ENCODE assay signal across 8 mouse cellular contexts in the genomic region with DNA sequence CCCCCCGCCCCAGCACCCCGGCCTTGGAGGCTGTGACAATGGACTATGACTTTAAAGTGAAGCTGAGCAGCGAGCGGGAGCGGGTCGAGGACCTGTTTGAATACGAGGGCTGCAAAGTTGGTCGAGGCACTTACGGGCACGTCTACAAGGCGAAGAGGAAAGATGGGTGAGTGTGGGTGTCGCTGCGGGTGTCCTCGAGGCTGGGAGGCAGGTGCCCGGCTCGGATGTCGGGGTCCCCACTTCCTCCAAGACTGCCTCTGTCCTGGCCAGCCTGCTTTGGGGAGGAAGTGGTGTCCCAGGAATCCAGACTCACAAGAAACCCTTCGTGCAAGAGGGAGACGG. TPM values are rescaled to one million over a fixed set of nuclear protein-coding genes. Genes with fewer than 3 reads are reported as not detected.
DNase-seq lines count a peak whose midpoint lies in the region; ATAC-seq and TF ChIP-seq lines count a peak whose summit lies in the region.

No protein-coding gene starts in this region.

- H3K4me3 ChIP-seq in left cerebral cortex, adult 2 months = peak overlapping the region; percentile 70
- H3K4me3 ChIP-seq in liver, postnatal 0 days (ENCODE audit: low read depth, low read length) = peak overlapping the region; percentile 84
- peak overlapping the region; percentile 96 for H3K4me3 ChIP-seq in olfactory bulb, adult 2 months (ENCODE audit: insufficient read depth, low read depth, low read length)

- no peak for TF ChIP-seq EP300 in liver, postnatal 0 days (IDR thresholded peaks at IDR 0.05; ENCODE audit: low read depth)

- peak overlapping the region; percentile 59 for H3K27ac ChIP-seq in left cerebral cortex, adult 2 months
- H3K27ac ChIP-seq in liver, postnatal 0 days (ENCODE audit: low read depth) = peak overlapping the region; percentile 95
- no peak overlapping the region for H3K27ac ChIP-seq in olfactory bulb, adult 2 months (ENCODE audit: insufficient read depth, low read depth, low read length)

- 0% methylated on average over 19 of the region's 19 CpGs for WGBS in liver, postnatal 0 days (ENCODE audit: insufficient replicate concordance)
- WGBS in olfactory bulb, adult 2 months = 0% methylated on average over 19 of the region's 19 CpGs

- peak overlapping the region; percentile 97 for H3K4me2 ChIP-seq in liver, postnatal 0 days (ENCODE audit: low read depth, low read length)

- 0 out of 2 replicates have a peak, but pooled peaks have one; percentile 25 for ATAC-seq in erythroid progenitor cell, adult 5-6 weeks (replicated peaks; ENCODE audit: low FRiP score, poor library complexity, severe bottlenecking)
- ATAC-seq in inflammation-experienced regulatory T-cells, adult 6 months = peak; percentile 19
- no peak; the same call in 1 of the 2 replicates for ATAC-seq in liver, postnatal 0 days

- no peaks in the 10 kb centered on the region for H3K27me3 ChIP-seq in liver, postnatal 0 days (ENCODE audit: insufficient read depth, low read length)

- H3K4me1 ChIP-seq in liver, postnatal 0 days (ENCODE audit: insufficient read depth) = peaks cover 28% of the 10 kb centered on the region
- peaks cover 2% of the 10 kb centered on the region; the same call in 1 of the 2 replicates for H3K4me1 ChIP-seq in olfactory bulb, adult 2 months (ENCODE audit: control insufficient read depth, insufficient read depth, low read length)

- no peak for TF ChIP-seq CTCF in left cerebral cortex, adult 2 months (IDR thresholded peaks at IDR 0.05)
- TF ChIP-seq CTCF in liver, postnatal 0 days (IDR thresholded peaks at IDR 0.05; ENCODE audit: low read depth) = no peak
- TF ChIP-seq CTCF in olfactory bulb, adult 2 months (IDR thresholded peaks at IDR 0.05; ENCODE audit: insufficient read depth, low read depth, low read length) = no peak

- H3K36me3 ChIP-seq in liver, postnatal 0 days (replicated peaks; ENCODE audit: insufficient read depth, low read length) = peaks cover 6% of the 10 kb centered on the region

- DNase-seq in left cerebral cortex, adult 2 months (ENCODE audit: extremely low spot score in 1 of 2, low spot score in 2 of 2) = peak in 1 of 2 experiments; percentile 49
- no peak for DNase-seq in left cerebral cortex, adult 11 months (ENCODE audit: low spot score)
- DNase-seq in T-cell, adult 2 months (ENCODE audit: low spot score) = peak; percentile 35
- DNase-seq in liver, postnatal 0 days = no peak
- DNase-seq in c-Kit-positive CD71-positive TER-119-positive erythroid progenitor cells, embryonic 14.5 days (ENCODE audit: low spot score) = no peak

- intact Hi-C loops in left cerebral cortex, adult 2 months (cut with DNase I) = loop anchor here (5.0 kb wide), 2 partner anchors 41 to 56 kb away; no protein-coding TSS in a partner anchor

- peak overlapping the region; percentile 87 for H3K9ac ChIP-seq in liver, postnatal 0 days (replicated peaks)

- no peaks in the 10 kb centered on the region for H3K9me3 ChIP-seq in liver, postnatal 0 days (ENCODE audit: low read length)

- TF ChIP-seq POLR2A in olfactory bulb, adult 2 months (IDR thresholded peaks at IDR 0.05; ENCODE audit: insufficient read depth, low read depth, low read length) = no peak

RNA-seq across cellular contexts. Expression of a gene that starts 0.6 kb away (rescaled TPM):
- total RNA-seq in left cerebral cortex, adult 2 months (2021) = 10 to 100 TPM; 42.6 to 44.0 TPM
- 74.2 and 103 TPM in 2 replicates for total RNA-seq in erythroid progenitor cell, adult 5-6 weeks (2015; ENCODE audit: low replicate concordance)
- total RNA-seq in erythroid progenitor cell, adult 5-6 weeks (2017; ENCODE audit: low replicate concordance) = 72.0 and 97.0 TPM in 2 replicates
- 10 to 100 TPM in 2 of 3 experiments, 1 to 10 TPM in 1; 9.7 to 19.8 (median 17.5) TPM for polyA plus RNA-seq in inflammation-experienced regulatory T-cells, adult 6 months (2017; shearing (Covaris generic))
- 11.4 and 12.0 TPM in 2 replicates for polyA plus RNA-seq in liver, postnatal 0 days (2015; fragmentation: Nextera tagmentation; extraction: Ambion mirVana)
- not detected in 2 replicates for polyA plus RNA-seq in olfactory bulb, adult 2 months (2012; ENCODE audit: insufficient read depth, insufficient read length, low replicate concordance, missing spikeins)

RNA-seq across cellular contexts. Expression of a gene that starts 10.3 kb away (rescaled TPM):
- 10 to 100 TPM; 76.0 to 80.1 TPM for total RNA-seq in left cerebral cortex, adult 2 months (2021)
- total RNA-seq in erythroid progenitor cell, adult 5-6 weeks (2015; ENCODE audit: low replicate concordance) = 23.4 and 24.3 TPM in 2 replicates
- total RNA-seq in erythroid progenitor cell, adult 5-6 weeks (2017; ENCODE audit: low replicate concordance) = 25.0 and 58.8 TPM in 2 replicates
- 10 to 100 TPM; 83.6 to 88.9 (median 84.8) TPM for polyA plus RNA-seq in inflammation-experienced regulatory T-cells, adult 6 months (2017; shearing (Covaris generic))
- polyA plus RNA-seq in liver, postnatal 0 days (2015; fragmentation: Nextera tagmentation; extraction: Ambion mirVana) = 21.4 and 21.9 TPM in 2 replicates
- polyA plus RNA-seq in olfactory bulb, adult 2 months (2012; ENCODE audit: insufficient read depth, insufficient read length, low replicate concordance, missing spikeins) = not detected in 2 replicates

RNA-seq across cellular contexts. Expression of a gene that starts 46.5 kb away (rescaled TPM):
- total RNA-seq in left cerebral cortex, adult 2 months (2021) = 1 to 10 TPM; 1.2 to 1.7 TPM
- not detected in 2 replicates for total RNA-seq in erythroid progenitor cell, adult 5-6 weeks (2015; ENCODE audit: low replicate concordance)
- not detected in 2 replicates for total RNA-seq in erythroid progenitor cell, adult 5-6 weeks (2017; ENCODE audit: low replicate concordance)
- 1 to 10 TPM in 2 of 3 experiments, not detected in 1; 1.4 to 1.6 TPM for polyA plus RNA-seq in inflammation-experienced regulatory T-cells, adult 6 months (2017; shearing (Covaris generic))
- not detected in 2 replicates for polyA plus RNA-seq in liver, postnatal 0 days (2015; fragmentation: Nextera tagmentation; extraction: Ambion mirVana)
- not detected in 2 replicates for polyA plus RNA-seq in olfactory bulb, adult 2 months (2012; ENCODE audit: insufficient read depth, insufficient read length, low replicate concordance, missing spikeins)
